Mouse (Mus musculus) MEL (cell line): ENCODE results near the gene Lrrfip1. TPM values are rescaled to one million over a fixed set of nuclear protein-coding genes. Genes with fewer than 3 reads are reported as not detected.
A peak's percentile ranks its signal among the peaks of the same experiment; 100 is the strongest.

Source experiments
- DNase-seq: peaks from one replicate; pipeline ENCODE4 v3.0.0; 2011; ENCODE audit warnings: low read depth, low spot score
- H3K27ac ChIP-seq: 2 replicates; pipeline ENCODE4 v1.5.1; 2012; ENCODE audit warnings: low read depth, mild to moderate bottlenecking, control low read depth, low read length, moderate library complexity; ENCODE audit not compliant: control insufficient read depth
- H3K27me3 ChIP-seq, 2 experiments: fragments of 150-350 bp in 1 of 2; sonication (generic) in 1 of 2; 2 replicates each; pipeline ENCODE4 v1.6.1; 2012; ENCODE audit warnings: low read length in 2 of 2, mild to moderate bottlenecking in 2 of 2, improper control_type of control experiment in 1 of 2, moderate library complexity in 1 of 2; ENCODE audit not compliant: insufficient read depth in 2 of 2, control insufficient read depth in 1 of 2
- H3K36me3 ChIP-seq, 2 experiments: 2 replicates each; pipeline ENCODE4 v1.6.1; 2012 to 2014; ENCODE audit warnings: low read length in 2 of 2, improper control_type of control experiment in 1 of 2, inconsistent platforms in 1 of 2, mild to moderate bottlenecking in 1 of 2; ENCODE audit not compliant: insufficient read depth in 2 of 2, control insufficient read depth in 1 of 2
- H3K4me1 ChIP-seq, 2 experiments: fragments of 150-350 bp in 1 of 2; sonication (generic) in 1 of 2; 2 replicates each; pipeline ENCODE4 v1.6.1; 2012; ENCODE audit warnings: low read length in 2 of 2, improper control_type of control experiment in 1 of 2, mild to moderate bottlenecking in 1 of 2; ENCODE audit not compliant: insufficient read depth in 2 of 2, control insufficient read depth in 1 of 2
- H3K4me3 ChIP-seq, 2 experiments: fragments of 150-350 bp in 1 of 2; sonication (generic) in 1 of 2; 2 replicates each; pipeline ENCODE4 v1.5.1; 2012; ENCODE audit warnings: low read depth in 2 of 2, low read length in 2 of 2, mild to moderate bottlenecking in 2 of 2, moderate library complexity in 2 of 2, control low read depth in 1 of 2, improper control_type of control experiment in 1 of 2; ENCODE audit not compliant: control insufficient read depth in 1 of 2, insufficient read depth in 1 of 2
- H3K79me2 ChIP-seq: 2 replicates; pipeline ENCODE4 v1.6.1; 2012; ENCODE audit warnings: mild to moderate bottlenecking, low read length, moderate library complexity; ENCODE audit not compliant: control insufficient read depth, poor library complexity, insufficient read depth
- H3K9ac ChIP-seq: 2 replicates; pipeline ENCODE4 v1.6.1; 2012; ENCODE audit warnings: low read depth, mild to moderate bottlenecking, control low read depth, low read length, moderate library complexity; ENCODE audit not compliant: control insufficient read depth, poor library complexity, severe bottlenecking
- H3K9me3 ChIP-seq: fragments of 150-350 bp; sonication (generic); replicated peaks from 2 replicates; pipeline ENCODE4 v1.6.1; 2012; ENCODE audit warnings: mild to moderate bottlenecking, low read length, improper control_type of control experiment, moderate library complexity; ENCODE audit not compliant: insufficient read depth
- CTCF ChIP-seq, 3 experiments: IDR thresholded peaks in 2 of 3; conservative IDR thresholded peaks in 1 of 3; 2 replicates each; pipeline ENCODE4 v1.5.1; 2011 to 2012; ENCODE audit warnings: low read length in 3 of 3, low read depth in 2 of 3, mild to moderate bottlenecking in 2 of 3, improper control_type of control experiment in 1 of 3, inconsistent platforms in 1 of 3, mixed read lengths in 1 of 3, moderate library complexity in 1 of 3; ENCODE audit not compliant: control insufficient read depth in 1 of 3, insufficient read depth in 1 of 3, poor library complexity in 1 of 3, severe bottlenecking in 1 of 3
- E2F4 ChIP-seq: IDR thresholded peaks from 2 replicates; pipeline ENCODE4 v1.6.1; 2011; ENCODE audit warnings: low read depth, low read length, improper control_type of control experiment, borderline replicate concordance
- ELF1 ChIP-seq: IDR thresholded peaks from 2 replicates; pipeline ENCODE4 v1.6.1; 2014; ENCODE audit warnings: low read depth, mild to moderate bottlenecking, inconsistent platforms, low read length, improper control_type of control experiment, moderate library complexity
- GABPA ChIP-seq: IDR thresholded peaks from 2 replicates; pipeline ENCODE4 v1.6.1; 2012; ENCODE audit warnings: low read depth, mild to moderate bottlenecking, inconsistent platforms, low read length, improper control_type of control experiment, moderate library complexity
- HCFC1 ChIP-seq: IDR thresholded peaks from 2 replicates; pipeline ENCODE4 v1.6.1; 2012; ENCODE audit warnings: low read depth, mild to moderate bottlenecking, inconsistent platforms, low read length, improper control_type of control experiment, moderate library complexity
- MEF2A ChIP-seq: IDR thresholded peaks from 2 replicates; pipeline ENCODE4 v1.6.1; 2014; ENCODE audit warnings: low read depth, mild to moderate bottlenecking, inconsistent platforms, low read length, improper control_type of control experiment; ENCODE audit not compliant: poor library complexity, insufficient replicate concordance, severe bottlenecking; ENCODE audit errors: extremely low read depth
- NELFE ChIP-seq: IDR thresholded peaks from 2 replicates; pipeline ENCODE4 v1.6.1; 2011; ENCODE audit warnings: low read depth, low read length, improper control_type of control experiment
- POLR2A ChIP-seq, 2 experiments: IDR thresholded peaks; 2 replicates each; pipeline ENCODE4 v1.6.1; 2011 to 2012; ENCODE audit warnings: low read length in 2 of 2, mild to moderate bottlenecking in 2 of 2, control low read depth in 1 of 2, improper control_type of control experiment in 1 of 2, low read depth in 1 of 2, moderate library complexity in 1 of 2; ENCODE audit not compliant: control insufficient read depth in 1 of 2, insufficient read depth in 1 of 2, poor library complexity in 1 of 2
- RAD21 ChIP-seq: IDR thresholded peaks from 2 replicates; pipeline ENCODE4 v1.6.1; 2011; ENCODE audit warnings: mild to moderate bottlenecking, low read depth, low read length, improper control_type of control experiment
- SMC3 ChIP-seq: IDR thresholded peaks from 2 replicates; pipeline ENCODE4 v1.6.1; 2011; ENCODE audit warnings: low read depth, low read length, improper control_type of control experiment
- TAL1 ChIP-seq: IDR thresholded peaks from 2 replicates; pipeline ENCODE4 v1.6.1; 2012; ENCODE audit warnings: mild to moderate bottlenecking, inconsistent platforms, low read length, moderate library complexity, mixed read lengths
- TBP ChIP-seq: IDR thresholded peaks from 2 replicates; pipeline ENCODE4 v1.8.0; 2011; ENCODE audit warnings: low read depth, low read length, improper control_type of control experiment
- USF1 ChIP-seq: IDR thresholded peaks from 2 replicates; pipeline ENCODE4 v1.6.1; 2014; ENCODE audit warnings: low read depth, mild to moderate bottlenecking, inconsistent platforms, low read length, improper control_type of control experiment, moderate library complexity
- USF2 ChIP-seq, 2 experiments: IDR thresholded peaks; 2 replicates each; pipeline ENCODE4 v1.6.1; 2011 to 2012; ENCODE audit warnings: improper control_type of control experiment in 2 of 2, low read length in 2 of 2, borderline replicate concordance in 1 of 2, inconsistent platforms in 1 of 2, low read depth in 1 of 2, mild to moderate bottlenecking in 1 of 2; ENCODE audit not compliant: insufficient read depth in 1 of 2
- ZNF384 ChIP-seq: IDR thresholded peaks from 2 replicates; pipeline ENCODE4 v1.6.1; 2012; ENCODE audit warnings: low read depth, mild to moderate bottlenecking, inconsistent platforms, low read length, improper control_type of control experiment
- polyA plus RNA-seq, 2 experiments: library from polyadenylated mRNA; stranded (reverse) in 1 of 2; unstranded in 1 of 2; fragments of >175 nt in 1 of 2; fragments of >200 nt in 1 of 2; gene quantifications; 2 replicates each; pipeline versions ENCODE4 v1.2.1 to v1.2.4; 2012; ENCODE audit warnings: low replicate concordance in 2 of 2, low read depth in 1 of 2; ENCODE audit not compliant: insufficient read length in 2 of 2, insufficient read depth in 1 of 2, missing spikeins in 1 of 2
- total RNA-seq: library from RNA; depleted of rRNA; stranded (reverse); fragments of 300-350 nt; gene quantifications from 2 replicates; pipeline ENCODE4 v1.2.3, GENCODE M21; 2012

The Lrrfip1 gene
- total and polyA plus RNA-seq, 3 experiments = 12.9 to 15.4 TPM; not detected in 1

GRCm38 (mm10) chr1:90953688-90954087 lies 44.8 kb upstream of the Lrrfip1 start:
- Histone ChIP-seq H3K9ac (no peak overlapping the region), H3K27ac (no peak overlapping the region), H3K4me1 (no peaks in the 10 kb centered on the region), H3K9me3 (no peaks in the 10 kb centered on the region), H3K4me3 (no peak overlapping the region), H3K36me3 (no peaks in the 10 kb centered on the region), H3K79me2 (no peaks in the 10 kb centered on the region), H3K27me3 (no peaks in the 10 kb centered on the region)
- TF ChIP-seq TAL1 (no peak), E2F4 (no peak), ZNF384 (no peak), TBP (no peak), USF1 (no peak)
- DNase-seq = no peak

GRCm38 (mm10) chr1:90956245-90957096 lies 42.1 kb upstream of the Lrrfip1 start:
- no peaks in the 10 kb centered on the region for H3K9me3 ChIP-seq
- no peaks in the 10 kb centered on the region for H3K27me3 ChIP-seq
- H3K4me1 ChIP-seq = no peaks in the 10 kb centered on the region
- DNase-seq = peak; percentile 31
- TF ChIP-seq SMC3 (peak; percentile 50), USF2 (IDR thresholded peaks at IDR 0.05; ENCODE audit: borderline replicate concordance in 1 of 2, insufficient read depth in 1 of 2, low read depth in 1 of 2, low read length in 2 of 2) (no peak), NELFE (no peak), ZNF384 (no peak), MEF2A (no peak), HCFC1 (no peak), CTCF (IDR thresholded peaks at IDR 0.05 in 2 of 3, conservative IDR thresholded peaks at IDR 0.05 in 1 of 3; ENCODE audit: control insufficient read depth in 1 of 3, insufficient read depth in 1 of 3, low read depth in 2 of 3, low read length in 3 of 3, poor library complexity in 1 of 3, severe bottlenecking in 1 of 3) (peak; percentile 53 to 64 (median 64)), RAD21 (peak; percentile 60), POLR2A (IDR thresholded peaks at IDR 0.05; ENCODE audit: control insufficient read depth in 1 of 2, insufficient read depth in 1 of 2, low read depth in 1 of 2, low read length in 2 of 2, poor library complexity in 1 of 2) (no peak), GABPA (no peak), ELF1 (no peak)
- H3K27ac ChIP-seq = no peak overlapping the region
- no peak overlapping the region for H3K4me3 ChIP-seq
- H3K79me2 ChIP-seq = no peaks in the 10 kb centered on the region
- H3K9ac ChIP-seq = no peak overlapping the region
- H3K36me3 ChIP-seq = no peaks in the 10 kb centered on the region
